Mouse (Mus musculus) bone marrow, adult 2 months (tissue): ENCODE measurements around the gene Mns1.

Source experiments
- CTCF ChIP-seq: fragments of 200-500 bp; IDR thresholded peaks from 2 replicates; pipeline ENCODE4 v1.5.1; 2011; ENCODE audit warnings: low read length, control low read depth; ENCODE audit not compliant: control insufficient read depth, insufficient read depth
- POLR2A ChIP-seq: fragments of 200-500 bp; IDR thresholded peaks from 2 replicates; pipeline ENCODE4 v1.6.1; 2011; ENCODE audit warnings: low read depth, mild to moderate bottlenecking, control low read depth, low read length, borderline replicate concordance; ENCODE audit not compliant: control insufficient read depth

DNA sequence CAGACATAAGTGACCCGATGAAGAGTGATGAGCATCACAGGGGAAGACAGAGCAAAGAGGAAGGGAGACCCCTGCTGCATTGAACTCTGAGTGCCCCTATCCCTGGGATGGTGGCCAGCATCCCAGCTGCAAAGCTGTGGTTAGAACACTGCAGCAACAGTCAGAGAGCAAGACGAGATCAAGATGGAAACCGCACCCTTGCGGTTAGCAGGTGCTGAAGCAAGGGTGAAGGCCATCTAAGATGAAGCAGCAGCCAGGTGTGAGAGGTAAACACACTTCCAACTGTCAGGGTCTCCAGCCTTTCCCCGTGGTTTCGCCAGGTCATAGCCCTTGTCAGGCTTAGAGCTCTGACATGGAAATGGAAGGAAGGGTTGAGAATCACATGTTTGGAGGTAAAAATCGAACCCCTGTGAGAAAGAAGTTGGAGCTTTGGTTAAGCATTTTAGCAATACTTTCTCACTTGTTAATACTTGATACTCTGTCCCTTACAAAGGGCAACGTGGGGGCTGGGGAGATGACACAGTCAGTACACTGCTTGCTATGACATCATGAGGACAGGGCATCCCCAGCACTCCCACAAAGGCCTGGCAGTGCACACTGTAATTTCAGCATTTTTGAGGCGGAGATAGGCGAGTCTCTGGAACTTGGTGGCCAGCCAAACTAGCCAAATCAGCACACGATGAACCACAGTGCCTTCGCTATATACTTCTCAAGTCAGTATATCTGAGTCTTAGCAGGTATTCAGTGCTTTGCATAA lies 47.3 kb upstream of the Mns1 start:
- TF ChIP-seq CTCF (no peak), POLR2A (no peak)
